Mouse (Mus musculus) urinary bladder, postnatal 36 days (tissue): ENCODE measurements around the gene Ccdc116.
A peak's percentile ranks its signal among the peaks of the same experiment; 100 is the strongest.
"Not testable (repeated sequence)": the region's sequence is repeated elsewhere in the genome, so short reads cannot be mapped to it uniquely, and the experiment has no call there.

ENCODE experiments used
- DNase-seq, 2 experiments: peaks; one replicate each; pipeline ENCODE4 v3.0.0; 2022; ENCODE audit warnings: low spot score in 2 of 2, mixed read lengths in 1 of 2

Ccdc116 gene

DNA sequence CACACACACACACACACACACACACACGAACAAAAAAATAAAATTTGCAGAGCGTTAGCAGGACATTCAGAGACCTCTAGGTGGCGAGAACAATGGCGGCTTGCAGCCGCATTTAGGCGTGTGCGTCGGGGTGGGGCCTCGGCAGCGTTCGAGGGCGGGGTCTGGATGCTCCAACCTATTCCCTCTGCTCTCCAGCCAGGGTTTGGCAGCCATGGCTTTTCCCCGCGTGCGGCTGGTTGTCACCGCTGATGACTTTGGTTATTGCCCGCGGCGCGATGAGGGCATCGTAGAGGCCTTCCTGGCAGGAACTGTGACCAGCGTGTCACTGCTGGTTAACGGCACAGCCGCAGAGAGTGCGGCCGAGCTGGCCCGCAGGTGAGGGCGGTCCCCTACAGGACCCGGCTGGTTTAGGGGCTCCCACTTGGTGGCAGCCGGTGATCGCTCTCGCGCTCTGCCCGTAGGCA, at the start of gene Ccdc116:
Gene Ccdc116, minus strand, starts transcription at position 458 of the 464 bp plus-strand sequence.
- peak; percentile 51 to 74 for DNase-seq

DNA sequence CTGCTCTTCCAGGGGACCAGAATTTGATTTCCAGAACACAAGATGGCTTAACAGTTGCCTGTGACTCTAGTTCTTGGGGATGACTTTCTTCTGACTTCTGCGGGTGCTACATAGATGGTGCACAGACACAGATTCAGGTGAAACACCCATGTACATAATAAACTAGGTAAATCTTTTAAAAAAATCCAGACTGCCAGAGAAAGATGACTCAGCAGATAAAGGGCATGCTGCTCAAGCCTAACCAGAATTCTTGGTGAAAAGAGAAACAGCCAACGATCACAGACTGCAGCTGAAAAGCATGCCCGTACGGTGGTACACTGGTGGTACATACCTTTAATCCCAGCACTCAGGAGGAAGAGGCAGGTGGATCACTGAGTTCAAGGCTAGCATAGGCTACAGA, 46.8 kb upstream of the Ccdc116 start:
- DNase-seq = no peak

GRCm38 (mm10) chr16:17185475-17185874, 38.4 kb upstream of the Ccdc116 start:
- no peak for DNase-seq

DNA sequence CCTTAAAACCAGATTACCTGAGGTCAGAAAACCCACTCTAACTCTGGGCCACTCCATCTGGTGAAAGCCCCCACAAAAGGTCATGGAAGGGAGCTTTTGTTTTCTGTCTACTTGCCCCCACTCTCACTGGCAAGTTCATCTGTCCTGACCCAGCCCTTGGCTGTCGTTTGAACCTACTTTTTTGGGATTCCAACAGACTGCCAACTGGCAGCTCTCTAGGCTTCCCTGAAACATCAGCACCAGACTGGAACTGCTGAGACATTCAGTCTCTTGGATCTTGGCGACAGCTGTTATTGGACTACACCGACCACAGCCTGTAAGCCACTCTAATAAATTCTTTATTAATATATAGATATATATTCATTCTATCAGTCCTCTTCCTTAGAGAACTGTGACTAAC, 36.0 kb upstream of the Ccdc116 start:
- no peak for DNase-seq

GRCm38 (mm10) chr16:17182136-17182535, 35.1 kb upstream of the Ccdc116 start:
- no peak for DNase-seq

DNA sequence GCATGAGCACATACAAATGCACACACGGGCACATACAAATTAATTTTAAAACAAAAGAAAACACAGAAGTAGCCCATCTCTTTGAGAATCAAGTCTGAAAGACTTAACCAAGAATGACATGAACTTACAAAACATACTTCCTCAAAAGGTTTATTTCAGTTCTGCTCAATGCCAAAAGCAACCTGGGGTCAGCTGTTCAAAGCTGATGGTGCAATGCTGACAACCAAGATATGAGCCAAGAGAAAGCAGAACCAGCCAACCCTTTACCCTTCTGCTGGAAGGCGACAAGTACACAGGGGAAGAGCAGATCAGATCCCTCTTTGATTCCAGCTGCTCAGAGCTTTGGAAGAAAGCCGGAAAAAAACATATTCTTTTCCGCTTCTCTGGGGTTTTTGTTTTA, 34.4 kb upstream of the Ccdc116 start:
- peak in 1 of 2 experiments; percentile 26 for DNase-seq

DNA sequence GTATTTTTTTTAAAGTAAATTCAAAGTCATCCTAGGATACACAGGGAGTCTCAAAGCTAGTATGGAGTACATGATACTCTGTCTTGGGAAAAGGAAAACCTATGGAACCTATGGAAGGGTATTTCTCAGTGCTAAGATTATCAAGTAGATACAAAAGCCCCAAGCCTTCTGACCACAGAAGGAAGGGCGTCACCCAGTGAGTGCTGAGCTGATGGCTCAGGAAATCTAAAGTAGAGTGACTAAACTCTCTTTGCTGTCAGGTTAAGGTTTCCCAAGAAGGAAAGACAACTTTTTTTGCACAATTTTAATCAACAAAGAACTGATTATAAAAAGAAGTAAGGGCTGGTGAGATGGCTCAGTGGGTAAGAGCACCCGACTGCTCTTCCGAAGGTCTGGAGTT, 32.7 kb upstream of the Ccdc116 start:
- no peak for DNase-seq

DNA sequence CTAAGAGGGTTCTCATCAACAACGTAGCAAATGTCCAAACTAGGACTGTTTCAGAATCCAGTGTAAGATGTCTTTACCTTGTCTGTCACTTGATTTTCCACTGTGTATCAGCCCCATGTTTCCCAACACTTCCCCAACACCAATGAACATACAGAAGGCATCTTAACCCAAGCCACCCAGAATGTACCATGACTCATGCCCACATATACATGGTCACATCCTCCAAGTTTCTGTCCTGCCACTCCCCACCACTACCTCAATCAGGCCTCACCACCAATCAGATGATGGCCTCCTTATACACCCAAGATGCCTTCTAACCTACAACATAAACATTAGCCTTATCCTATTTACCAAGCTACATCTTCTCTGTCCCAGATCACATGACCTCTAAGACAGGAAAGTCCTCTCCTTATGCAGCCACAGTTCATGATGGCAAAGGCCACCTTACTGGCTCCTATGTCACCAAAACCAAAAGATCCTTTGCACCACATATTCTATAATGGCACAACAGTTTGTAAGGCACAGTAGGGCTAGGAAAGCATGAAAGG, 30.7 kb upstream of the Ccdc116 start:
- DNase-seq = no peak

GRCm38 (mm10) chr16:17175765-17176164, 28.7 kb upstream of the Ccdc116 start:
- DNase-seq = no peak

GRCm38 (mm10) chr16:17168049-17168448, 21.0 kb upstream of the Ccdc116 start:
- DNase-seq = no peak

DNA sequence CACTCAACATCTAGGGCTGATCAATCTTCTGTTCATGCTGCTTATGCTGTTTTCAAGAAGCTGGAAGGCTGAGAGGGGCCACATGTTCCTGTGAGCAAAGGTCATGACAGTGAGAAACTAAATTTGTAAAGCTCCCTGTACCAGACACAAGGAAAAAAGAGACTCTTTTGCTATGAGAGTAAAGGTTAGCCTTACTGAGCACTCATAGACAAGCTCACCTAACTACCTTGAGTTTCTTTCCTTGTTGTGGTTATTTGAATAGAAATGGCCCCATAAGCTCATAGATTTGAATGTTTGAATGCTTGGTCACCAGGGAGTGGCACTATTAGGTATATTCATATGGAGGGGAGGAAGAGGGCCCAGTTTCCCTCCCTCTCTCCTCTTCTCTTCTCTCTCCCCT, 20.1 kb upstream of the Ccdc116 start:
- DNase-seq = no peak

DNA sequence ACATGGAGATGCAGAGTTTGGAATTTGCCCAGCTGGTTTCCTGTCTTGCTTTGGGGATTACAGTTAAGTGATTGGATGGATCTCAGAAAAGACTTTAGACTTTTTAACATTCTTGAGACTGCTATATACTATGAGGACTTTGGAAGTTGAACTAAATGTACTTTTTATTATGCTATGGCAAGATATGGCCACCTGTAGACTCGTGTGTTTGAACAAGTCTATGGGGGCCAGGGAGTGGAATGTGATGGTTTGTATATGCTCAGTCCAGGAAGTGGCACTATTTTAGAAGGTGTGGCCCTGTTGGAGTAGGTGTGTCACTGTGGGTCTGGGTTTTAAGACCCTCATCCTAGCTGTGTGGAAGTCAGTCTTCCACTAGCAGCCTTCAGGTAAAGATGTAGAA, 18.4 kb upstream of the Ccdc116 start:
- not testable (repeated sequence) for DNase-seq

- DNase-seq = no peak
These were observed 7.3 kb upstream of the Ccdc116 start for GRCm38 (mm10) chr16:17154346-17154745.

GRCm38 (mm10) chr16:17151874-17152273, 4.8 kb upstream of the Ccdc116 start:
- DNase-seq = no peak

- DNase-seq = no peak
These were observed 3.7 kb upstream of the Ccdc116 start for GRCm38 (mm10) chr16:17150520-17151258.

GRCm38 (mm10) chr16:17148084-17148483, 1.1 kb upstream of the Ccdc116 start:
- no peak for DNase-seq

- peak; percentile 9 to 13 for DNase-seq
These were observed 431 bp upstream of the Ccdc116 start for GRCm38 (mm10) chr16:17147391-17147929.

DNA sequence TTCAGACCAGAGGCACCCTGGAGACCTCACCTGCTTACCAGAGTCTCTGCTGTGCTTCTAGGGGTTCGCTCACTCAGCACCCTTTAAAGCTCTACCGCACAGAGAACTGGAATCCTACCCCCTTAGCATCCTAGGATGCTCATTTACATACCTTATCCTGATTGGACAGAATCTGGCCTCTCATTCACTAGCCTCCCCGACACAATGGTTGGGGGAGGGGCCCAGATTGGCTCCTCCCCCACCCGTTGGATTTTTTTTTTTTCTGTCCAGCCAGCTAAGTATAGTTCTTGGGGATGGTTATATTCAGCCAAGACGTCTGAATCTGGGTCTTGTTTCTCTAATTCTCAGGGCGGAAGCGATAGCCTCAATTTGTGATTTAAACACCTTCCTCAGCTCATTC, 2.7 kb downstream of the Ccdc116 start, which contains the start of gene Ydjc:
Gene Ydjc, plus strand, starts transcription at position 283 of the 400 bp plus-strand sequence.
- DNase-seq = no peak

DNA sequence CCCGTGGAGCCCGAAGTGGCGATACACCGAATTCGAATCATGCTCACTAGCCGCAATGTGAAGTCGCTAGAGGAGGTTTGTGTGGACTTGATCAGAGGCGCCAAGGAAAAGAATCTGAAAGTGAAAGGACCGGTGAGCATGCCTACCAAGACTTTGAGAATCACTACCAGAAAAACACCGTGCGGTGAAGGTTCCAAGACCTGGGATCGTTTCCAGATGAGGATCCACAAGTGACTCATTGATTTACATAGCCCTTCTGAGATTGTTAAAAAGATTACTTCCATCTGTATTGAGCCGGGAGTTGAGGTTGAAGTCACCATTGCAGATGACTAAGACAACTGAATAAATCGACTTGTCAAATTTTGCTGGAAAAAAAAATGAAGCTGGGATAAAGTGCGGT, 9.7 kb downstream of the Ccdc116 start:
- DNase-seq = no peak

GRCm38 (mm10) chr16:17132906-17133200, 14.2 kb downstream of the Ccdc116 start:
- no peak for DNase-seq

GRCm38 (mm10) chr16:17132089-17132905, 14.7 kb downstream of the Ccdc116 start, which contains the start of gene Sdf2l1:
Sdf2l1 (minus strand) TSS chr16:17132383.
- DNase-seq = peak; percentile 93 to 97
